Mouse (Mus musculus) fat pad, adult 2 months (tissue): ENCODE data around the gene Dop1b.
A peak's percentile ranks its signal among the peaks of the same experiment; 100 is the strongest.
"Not testable (repeated sequence)": the region's sequence is repeated elsewhere in the genome, so short reads cannot be mapped to it uniquely, and the experiment has no call there.

Experiments used
- DNase-seq: peaks from one replicate; pipeline ENCODE4 v3.0.0-alpha.2; 2011; ENCODE audit warnings: low read depth, low spot score; ENCODE audit errors: extremely low read depth

Dop1b gene

GRCm38 (mm10) chr16:93749147-93749910 is 37.6 kb downstream of the Dop1b start:
- DNase-seq: no peak

GRCm38 (mm10) chr16:93750464-93750863 is 38.8 kb downstream of the Dop1b start:
- no peak for DNase-seq

DNA sequence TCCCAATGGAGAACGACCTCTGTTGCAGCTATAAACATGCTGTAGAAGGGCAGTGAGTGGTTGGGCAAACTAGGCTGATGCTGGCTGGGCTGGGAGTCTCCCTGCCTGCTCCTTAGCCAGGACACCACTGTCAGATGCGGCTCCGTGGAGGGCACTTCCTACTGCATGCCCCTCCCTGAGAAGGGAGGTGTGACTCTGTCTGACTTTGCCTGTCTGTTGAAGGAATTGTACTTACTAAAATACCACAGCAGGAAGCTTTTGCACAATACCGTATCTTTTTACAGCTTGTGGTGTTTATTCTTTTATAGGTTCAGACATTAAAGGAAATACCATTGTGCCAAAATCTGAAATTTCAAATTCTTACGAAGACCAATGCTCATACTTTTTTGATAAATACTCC is 40.1 kb downstream of the Dop1b start:
- no peak for DNase-seq

DNA sequence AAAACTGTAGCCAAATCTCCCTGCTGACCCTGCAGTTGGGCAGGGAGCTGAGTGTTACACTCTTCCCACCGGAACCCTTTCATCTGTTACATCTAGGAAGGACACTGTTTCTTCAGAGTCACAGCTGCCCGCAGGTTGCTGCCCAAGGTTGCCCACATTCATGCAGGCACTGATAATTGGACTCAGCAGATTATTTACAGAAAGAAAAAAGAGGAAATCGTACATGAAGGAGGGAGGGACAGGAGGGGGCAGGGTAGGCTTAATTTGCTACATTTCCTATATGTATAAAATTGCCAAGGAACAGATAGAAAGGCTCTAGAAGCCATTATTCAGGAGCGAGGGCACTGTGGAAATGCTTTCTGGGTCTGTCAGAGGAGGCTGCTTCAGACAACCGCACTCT is 44.9 kb downstream of the Dop1b start:
- no peak for DNase-seq

DNA sequence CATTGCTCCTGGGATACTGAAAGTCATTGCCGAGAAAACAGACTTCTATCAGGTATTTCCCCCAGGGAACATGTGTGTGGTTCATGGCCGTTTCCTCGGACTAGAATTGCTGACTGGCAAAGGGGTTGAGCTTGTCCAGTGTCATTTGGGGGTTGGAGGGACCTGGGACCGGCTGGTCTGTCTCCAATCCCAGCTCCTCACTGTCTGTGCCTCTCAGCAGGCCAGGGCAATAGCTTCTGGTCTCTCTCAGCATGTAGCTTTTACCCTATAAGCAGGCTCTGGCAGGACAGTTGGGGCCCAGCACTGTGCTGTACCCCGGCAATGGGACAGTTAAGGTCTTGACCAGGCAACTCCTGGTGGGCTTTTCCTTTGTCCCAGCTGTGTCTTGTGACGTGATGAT is 51.7 kb downstream of the Dop1b start:
- DNase-seq: no peak

DNA sequence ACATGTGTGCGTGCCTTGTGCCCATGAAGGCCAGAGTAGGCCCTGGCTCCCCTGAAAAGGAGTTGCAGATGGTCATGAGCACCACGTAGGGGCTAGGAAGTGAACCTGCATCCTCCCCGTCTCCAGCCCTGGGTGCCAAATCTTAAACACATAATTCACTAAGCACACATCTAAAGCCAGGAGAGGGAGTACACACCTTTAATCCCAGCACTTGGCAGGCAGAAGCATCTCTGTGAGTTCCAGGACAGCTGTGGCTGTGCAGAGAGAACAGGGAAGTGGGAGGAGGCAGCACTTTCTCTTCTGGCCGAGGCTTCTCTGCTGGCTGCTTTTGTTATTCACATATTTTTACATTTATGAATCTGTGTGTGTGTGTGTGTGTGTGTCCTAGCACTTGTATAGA is 52.9 kb downstream of the Dop1b start:
- DNase-seq: peak; percentile 55

DNA sequence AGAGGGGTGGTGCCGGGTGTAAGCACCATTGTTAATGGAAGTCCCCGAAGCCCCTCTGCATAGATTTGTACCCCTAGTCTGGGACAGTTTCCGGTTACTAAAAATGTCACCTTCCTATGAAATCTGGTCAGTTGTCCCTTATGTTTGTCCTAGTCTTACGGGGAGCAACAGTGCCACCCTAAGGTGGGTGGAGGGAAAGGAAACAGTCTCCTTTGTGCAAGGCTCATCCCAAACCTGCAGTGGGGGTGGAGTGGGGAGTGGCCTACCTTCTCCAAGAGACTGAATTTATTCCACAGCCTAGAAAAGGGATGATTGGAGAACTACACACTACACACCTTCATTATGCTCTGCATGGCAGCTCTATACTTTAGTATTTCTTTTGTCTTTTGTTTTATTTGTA is 55.3 kb downstream of the Dop1b start:
- DNase-seq: no peak

DNA sequence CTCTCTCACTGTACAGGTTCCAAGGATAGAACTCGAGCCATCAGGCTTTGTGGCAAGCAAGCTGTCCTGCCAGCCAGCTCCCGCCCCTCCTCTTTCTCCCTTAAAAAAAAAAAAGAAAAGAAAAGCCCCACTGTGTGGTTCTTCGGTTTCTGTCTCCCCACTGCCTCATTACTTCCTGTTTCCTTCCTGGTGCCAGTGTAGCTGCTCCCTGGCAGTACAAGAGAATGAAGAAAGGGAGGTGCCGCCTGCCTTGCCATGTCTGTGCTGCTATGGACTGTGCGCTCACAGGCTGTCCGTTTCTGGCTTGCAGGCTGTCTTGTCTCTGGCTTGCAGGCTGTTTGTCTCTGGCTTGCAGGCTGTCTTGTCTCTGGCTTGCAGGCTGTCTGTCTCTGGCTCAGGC is 55.8 kb downstream of the Dop1b start:
- DNase-seq: no peak

- no peak for DNase-seq
Observed at GRCm38 (mm10) chr16:93769621-93770020, 57.9 kb downstream of the Dop1b start.

- no peak for DNase-seq
Observed at GRCm38 (mm10) chr16:93770271-93770926, 58.7 kb downstream of the Dop1b start.

DNA sequence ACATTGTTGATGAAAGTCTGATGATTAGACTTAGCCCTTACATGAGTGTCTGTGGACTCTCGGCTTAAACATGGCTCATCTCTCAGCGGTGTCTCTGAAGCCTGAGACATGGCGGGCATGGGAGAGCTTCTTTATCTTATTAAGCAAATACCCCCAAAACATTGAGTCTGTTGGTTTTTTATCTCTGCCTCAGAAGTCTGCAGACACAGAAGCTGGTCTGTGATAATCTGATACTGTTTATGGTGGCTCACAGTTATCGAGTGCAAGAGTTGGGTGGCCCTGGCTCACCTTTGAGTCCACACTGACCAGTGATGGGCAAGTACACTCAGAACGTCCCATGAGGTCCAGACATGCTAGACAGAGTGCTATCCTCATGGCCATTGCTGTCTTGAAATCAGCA is 63.0 kb downstream of the Dop1b start:
- DNase-seq: no peak

GRCm38 (mm10) chr16:93776468-93776867 is 64.8 kb downstream of the Dop1b start:
- DNase-seq: no peak

- no peak for DNase-seq
Observed at GRCm38 (mm10) chr16:93777247-93777999, 65.7 kb downstream of the Dop1b start.

GRCm38 (mm10) chr16:93778393-93778792 is 66.7 kb downstream of the Dop1b start:
- DNase-seq: not testable (repeated sequence)

- DNase-seq: no peak
Observed at GRCm38 (mm10) chr16:93779554-93779953, 67.8 kb downstream of the Dop1b start.

GRCm38 (mm10) chr16:93780660-93781479 is 69.2 kb downstream of the Dop1b start:
- DNase-seq: peak; percentile 93

DNA sequence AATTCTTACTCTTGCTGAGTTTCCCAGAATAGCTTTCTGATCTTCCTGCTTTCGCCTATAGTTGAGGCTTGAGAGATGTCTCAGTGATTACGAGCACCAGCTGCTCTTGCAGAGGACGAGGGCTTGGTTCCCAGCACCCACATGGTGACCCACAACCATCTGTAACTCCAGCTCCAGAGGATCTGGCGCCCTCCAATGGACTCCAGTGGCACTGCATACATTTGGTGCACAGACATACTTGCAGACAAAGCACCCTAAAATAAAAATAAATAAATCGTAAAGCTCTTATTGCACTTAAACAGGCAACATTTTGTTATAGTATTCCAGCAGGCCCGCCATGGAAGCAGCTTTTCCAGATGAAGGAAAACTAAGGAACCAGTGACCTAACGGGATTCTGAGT is 72.5 kb downstream of the Dop1b start:
- no peak for DNase-seq

- no peak for DNase-seq
Observed at GRCm38 (mm10) chr16:93785805-93786204, 74.1 kb downstream of the Dop1b start.

DNA sequence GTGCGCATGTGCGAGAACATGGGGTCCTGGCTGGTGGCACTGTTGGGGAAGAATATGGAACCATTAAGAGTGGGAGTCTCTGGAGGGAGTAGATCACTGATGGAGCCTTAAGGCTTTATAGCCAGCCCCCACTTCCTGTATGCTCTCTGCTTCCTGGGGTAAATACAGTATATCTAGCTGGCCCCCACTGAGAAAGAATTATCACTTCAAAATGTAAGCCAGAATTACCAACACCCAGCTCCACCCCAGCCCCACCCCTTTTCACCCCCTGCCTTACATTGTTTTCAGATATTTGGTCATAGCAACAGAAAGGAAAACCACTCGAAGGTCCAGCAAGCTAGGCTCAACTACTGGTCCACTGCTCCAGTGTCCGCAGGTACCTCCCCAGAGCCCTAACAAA is 76.7 kb downstream of the Dop1b start:
- no peak for DNase-seq

DNA sequence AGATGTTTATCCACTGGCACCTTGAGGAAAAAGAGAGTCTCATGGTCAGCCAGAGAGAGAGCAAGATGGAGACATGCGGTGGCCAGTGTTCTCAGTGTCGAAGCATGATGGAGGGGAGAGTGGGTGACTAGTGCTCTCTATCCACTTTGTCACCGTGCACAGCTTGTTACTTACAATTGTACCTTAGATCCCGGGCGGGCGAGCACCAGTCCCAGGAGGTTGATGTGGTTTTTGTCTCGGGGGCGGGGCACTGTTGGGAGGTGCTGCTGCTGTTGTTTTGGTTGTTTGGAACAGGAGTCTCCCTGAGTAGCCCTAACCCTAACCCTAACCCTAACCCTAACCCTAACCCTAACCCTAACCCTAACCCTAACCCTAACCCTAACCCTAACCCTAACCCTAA is 77.2 kb downstream of the Dop1b start:
- no peak for DNase-seq
